Mouse (Mus musculus) heart, adult 9 months (tissue): ENCODE results near the gene Macf1.
"Not testable (repeated sequence)": the region's sequence is repeated elsewhere in the genome, so short reads cannot be mapped to it uniquely, and the experiment has no call there.

ENCODE experiments used
- DNase-seq, 2 experiments: peaks; one replicate each; pipeline ENCODE4 v3.0.0; 2022; ENCODE audit warnings: low spot score in 2 of 2

Macf1 gene

DNA sequence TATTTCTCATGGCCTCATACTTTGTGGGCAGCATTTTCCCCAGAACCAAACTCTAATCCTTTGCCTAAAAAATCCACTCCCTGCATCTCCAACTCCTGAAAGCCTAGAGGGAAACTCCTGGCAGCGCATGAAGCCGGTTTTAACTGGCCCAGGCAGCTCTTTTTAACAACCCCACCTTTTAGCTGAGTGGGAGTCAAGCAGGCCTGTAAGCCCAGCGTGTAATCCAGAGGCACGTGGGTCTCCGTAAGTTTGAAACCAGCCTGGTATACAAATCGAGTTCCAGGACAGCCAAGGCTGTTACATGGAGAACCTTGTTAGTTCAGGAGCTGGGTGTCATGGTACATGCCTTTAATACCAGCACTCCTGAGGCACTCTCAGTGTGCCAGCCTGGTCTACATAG is 14.5 kb downstream of the Macf1 start:
- no peak for DNase-seq

DNA sequence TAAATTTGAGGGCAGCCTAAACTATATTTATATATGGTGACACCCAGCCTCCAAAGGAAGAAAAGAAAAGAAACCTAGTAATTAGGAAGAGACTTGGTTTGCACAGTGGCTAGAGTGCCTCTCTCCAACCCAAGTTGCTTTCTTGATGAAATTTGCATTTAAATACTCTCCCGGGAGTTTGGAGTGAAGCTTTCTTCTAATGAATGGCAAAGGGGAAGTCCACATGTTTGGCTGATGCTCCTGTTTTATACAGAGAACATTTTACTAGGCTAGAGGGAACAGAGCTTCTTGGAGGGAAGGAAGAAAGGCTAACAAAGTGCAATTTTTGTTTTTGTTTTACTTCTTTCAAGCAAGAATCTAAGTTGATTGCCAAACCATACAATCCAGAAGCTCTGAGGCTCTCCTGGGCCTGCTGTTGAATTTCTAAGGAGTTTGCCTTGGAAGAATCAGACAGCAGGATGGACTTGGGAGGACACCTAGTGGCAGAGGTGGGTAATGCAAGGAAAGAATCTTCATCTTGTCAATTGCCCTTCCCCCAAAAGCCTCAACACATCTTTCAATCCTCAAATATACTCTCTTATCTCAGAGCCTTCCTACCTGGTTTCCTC is 16.8 kb downstream of the Macf1 start:
- peak; percentile 46 to 85 for DNase-seq

DNA sequence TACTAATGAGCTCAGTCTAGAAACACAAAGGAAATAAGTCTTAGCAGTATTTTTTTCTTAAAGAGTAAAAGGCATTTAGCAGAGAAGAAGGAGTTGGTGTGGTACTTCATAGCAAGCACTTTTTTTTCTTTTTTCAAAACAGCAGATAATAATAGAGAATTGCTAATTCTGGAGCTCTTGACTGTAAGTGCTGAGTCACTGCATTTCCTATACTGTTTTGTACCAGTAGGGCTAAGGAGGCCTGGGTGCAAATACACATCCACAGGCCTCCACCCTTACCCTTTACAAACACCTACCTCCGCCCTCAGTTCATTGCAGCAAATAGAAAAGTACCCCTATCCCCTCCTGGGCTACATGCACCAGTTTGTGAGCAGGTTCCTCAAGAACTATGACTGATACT is 17.6 kb downstream of the Macf1 start:
- DNase-seq = no peak

DNA sequence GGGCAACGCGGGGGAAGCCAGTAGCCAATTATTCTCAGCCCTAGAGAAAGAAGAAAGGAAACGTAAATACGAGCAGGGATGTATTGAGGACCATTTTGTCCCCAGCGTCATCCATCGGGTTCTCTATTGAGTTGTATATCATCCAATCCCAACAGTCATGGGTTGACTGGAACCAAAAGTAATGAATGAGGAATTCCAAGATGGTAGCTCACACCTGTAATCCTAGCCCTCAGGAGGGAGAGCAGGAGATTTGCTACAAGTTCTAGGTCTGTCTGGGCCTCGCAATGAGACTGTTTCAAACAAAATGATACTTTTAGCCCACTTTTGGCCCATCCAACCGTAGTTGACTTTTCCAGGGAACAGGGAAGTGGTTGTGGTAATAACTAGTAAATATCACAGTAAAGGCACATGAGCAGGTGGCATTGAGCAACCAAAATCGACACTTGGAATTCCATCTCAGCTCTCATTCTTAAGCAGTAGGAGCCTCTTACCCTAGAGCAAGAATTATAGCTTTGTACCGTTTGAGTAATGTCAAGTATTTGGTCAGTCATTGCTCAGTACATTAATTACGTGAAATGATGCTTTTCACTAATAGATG is 18.4 kb downstream of the Macf1 start:
- no peak for DNase-seq

DNA sequence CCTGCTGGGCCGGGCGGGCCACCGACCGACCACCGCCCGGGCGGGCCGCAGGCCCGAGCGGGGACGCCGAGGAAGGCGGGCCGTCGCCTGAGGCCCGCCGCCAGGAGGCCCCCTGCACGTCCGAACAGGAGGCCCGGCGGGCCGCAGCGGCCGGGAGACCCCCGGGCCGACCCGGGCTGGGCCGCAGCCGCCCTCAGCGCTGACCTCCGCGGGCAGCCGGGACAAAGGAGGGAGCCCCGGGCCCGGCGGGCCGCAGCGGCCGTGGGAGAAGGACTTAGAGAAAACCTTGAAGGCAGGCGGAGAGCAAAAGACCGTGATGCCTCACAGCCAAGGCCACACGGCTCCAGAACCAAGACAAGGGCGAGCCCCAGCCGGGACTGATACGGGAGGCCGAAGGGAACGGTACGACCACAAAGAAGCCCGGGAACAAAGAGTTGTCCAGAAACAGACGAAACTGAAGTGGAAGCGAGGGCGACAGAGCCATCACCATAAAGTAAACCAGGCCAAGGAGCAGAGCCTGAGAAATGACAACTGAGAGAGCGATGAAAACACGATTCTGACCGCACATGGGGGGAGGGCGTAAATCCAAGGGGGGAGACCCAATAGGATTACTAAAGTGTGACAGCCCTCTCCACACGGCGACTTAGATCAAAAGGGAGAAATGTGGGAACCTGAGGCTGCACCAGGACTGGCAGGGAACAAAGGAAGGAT is 19.1 kb downstream of the Macf1 start:
- DNase-seq = peak in 1 of 2 experiments; percentile 31

DNA sequence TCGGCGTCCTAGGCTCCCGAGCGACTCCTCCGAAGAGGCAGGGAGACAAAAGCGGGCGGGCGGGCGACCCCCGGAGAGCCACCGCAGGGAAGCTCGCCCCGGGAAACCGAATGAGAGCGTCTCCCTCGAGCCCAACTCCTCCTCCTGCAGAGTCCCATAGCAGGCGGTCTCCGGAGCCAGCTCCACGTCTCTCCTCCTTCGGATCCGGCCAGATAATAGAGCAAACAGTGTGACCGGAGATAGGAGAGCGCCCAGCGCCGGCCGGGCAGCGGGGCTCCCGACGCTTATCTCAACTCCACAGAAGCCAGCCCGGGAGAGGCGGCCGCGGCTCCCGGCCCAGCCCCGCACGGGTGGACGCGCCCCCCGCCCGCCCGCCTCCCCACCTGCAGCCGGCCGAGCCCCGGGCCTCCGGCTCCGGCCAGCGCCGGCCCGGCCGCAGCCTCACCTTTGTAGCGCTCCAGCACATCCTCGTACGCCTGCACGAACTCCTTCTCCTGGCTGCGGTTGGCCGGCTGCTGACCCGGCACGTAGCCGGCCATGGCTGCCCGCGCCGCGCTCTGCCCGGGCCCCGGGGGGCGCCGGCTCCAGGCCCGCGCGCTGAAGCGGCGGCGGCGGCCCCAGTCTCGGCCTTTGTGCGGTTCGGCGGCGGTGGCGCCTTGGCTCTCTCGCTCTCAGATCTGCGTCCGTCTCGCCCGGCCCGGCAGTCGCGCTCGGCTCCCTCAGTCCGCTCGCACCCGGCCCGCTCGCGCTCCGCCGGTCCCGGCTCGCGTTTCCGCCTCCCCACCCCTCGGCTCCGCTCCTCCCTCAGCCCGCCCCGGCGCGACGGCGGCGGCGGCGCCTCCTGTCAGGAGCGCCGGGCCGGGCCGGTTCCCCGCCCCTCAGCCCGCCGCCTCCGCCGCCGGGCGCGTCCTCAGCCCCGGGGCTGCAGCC is 19.9 kb downstream of the Macf1 start:
- DNase-seq = peak; percentile 73 to 76

DNA sequence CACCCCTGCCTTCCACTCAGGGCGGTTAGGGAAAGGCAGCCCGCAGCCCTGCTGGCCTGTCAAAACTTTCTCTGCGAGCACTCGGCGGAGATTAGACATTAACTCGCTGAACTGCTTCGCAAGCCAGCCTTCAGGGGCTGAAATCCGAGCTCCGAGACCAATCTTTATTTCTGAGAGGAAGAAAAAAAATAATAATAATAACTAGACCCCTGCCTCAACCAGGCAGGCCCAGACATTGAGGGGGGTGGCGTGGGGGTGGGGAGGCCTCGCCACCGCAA is 20.5 kb downstream of the Macf1 start:
- no peak for DNase-seq

DNA sequence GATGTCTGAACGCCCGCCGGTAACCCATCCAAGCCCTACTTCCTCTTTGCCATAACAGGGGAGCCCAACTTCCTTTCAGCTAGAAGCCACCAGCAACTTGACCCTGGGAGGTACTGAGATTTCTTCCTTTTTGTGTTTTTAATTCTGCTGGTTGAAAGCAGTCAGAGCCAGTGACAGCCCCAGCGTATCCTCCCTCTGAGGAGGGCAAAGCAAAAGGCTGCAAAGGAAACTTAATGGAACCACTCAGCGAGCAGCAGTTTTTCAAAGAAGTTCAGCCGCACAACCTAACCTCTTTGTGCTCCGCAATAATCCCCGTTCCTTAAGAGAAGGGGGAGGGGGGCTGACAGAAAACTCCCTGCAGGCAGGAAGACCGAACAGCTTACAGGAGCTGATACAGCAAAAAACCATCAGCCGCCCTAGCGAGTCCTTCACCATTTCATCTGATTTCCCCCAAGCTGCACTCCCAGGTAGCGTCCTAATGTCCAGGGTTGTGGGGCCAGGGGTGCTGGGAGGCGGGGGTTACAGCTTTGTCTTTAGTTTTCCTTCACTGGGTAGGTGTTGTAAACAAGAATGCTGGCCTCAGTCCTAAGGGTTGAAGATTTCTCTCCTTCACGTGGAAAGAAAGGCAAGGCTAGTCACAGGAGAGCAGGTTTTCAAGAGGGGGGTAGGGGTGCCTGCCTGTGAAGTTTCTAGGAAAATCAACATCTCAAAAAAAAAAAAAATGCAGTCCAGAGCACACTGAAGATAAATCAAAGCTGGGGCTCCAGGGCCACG is 21.1 kb downstream of the Macf1 start:
- DNase-seq = peak in 1 of 2 experiments; percentile 19

DNA sequence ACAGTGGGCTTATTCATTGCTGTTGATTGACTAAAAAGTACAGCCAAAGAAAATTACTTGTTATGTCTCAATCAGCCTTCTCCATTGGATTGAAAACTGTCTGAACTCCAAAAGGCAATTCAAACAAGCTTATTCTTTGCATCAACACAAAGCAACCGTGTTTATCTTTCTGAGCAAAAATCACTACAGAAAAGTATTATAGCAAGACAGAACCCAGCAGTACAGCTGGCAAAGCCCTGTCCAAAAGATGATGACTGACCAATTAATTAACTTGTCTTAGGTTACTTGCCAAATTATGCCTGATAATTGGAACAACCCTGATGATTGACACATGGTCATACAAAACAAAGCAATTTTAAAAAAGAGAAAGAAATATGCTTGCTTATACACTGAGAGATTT is 26.0 kb downstream of the Macf1 start:
- no peak for DNase-seq

DNA sequence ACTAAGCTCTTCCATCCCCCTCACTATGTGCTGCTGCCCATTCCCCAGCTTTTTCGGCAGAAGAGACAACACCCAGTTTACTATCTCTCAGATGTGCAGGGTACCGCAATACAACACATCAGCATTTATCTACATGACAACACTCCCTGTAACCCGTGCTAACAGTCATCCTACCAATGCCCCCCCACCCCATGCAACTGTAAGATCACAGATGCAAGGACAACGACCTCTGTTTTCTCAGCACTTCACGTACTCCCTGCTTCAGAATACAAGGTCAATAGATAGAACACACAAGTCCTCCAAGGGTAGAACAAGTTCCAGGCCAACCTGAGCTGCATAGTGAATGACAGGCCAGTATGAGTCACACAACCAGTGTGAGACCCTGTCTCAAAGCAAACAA is 28.9 kb downstream of the Macf1 start:
- no peak for DNase-seq

DNA sequence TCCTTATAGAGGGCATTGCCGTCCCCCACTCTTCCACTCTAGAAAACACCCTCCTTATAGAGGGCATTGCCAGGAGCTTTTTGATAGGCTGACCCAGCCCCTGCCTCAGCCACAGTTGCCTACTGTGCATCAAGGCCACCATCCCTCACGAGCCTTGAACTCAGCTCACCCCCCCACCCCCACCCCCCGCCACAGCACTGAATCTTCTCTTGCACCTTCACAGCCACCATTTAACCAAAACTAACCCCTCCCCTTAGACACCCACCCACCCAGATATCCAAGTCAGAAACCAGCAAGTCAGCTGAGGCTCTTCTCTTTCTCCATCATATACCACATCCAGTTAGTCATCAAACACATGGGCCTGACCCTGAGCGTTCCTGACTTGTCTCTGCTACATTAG is 29.6 kb downstream of the Macf1 start:
- DNase-seq = no peak

DNA sequence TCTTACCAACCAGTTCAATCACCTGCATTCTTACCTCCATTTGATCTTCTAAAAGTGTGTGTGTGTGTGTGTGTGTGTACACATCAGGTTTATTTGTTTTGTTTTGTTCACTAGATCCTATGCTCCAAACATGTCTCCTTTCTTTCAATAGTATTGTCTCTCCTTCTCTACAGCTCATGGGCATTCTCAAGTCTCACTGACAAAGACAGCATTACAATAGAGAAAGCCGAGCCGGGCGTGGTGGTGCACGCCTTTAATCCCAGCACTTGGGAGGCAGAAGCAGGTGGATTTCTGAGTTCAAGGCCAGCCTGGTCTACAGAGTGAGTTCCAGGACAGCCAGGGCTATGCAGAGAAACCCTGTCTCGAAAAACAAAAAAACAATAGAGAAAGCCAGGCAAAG is 30.7 kb downstream of the Macf1 start:
- DNase-seq = not testable (repeated sequence)

DNA sequence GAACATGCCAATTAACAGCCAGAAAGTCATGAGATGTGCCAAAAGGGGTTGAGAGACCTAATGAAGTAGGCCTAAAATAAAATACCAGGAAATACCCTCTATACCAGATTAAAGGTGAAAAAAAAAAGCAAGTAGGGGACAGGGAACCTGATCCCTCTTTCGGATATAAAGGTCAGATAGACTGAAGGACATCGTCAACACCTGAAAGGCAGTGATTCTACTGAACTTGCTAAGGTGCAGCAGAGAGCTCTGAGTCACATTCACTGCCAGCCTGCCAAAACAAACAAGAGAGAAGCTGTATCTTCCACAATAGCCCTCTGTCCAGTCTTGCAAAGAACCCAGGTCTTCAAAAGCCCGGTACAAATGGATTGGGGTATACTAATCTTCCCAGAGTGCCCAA is 32.0 kb downstream of the Macf1 start:
- DNase-seq = no peak

DNA sequence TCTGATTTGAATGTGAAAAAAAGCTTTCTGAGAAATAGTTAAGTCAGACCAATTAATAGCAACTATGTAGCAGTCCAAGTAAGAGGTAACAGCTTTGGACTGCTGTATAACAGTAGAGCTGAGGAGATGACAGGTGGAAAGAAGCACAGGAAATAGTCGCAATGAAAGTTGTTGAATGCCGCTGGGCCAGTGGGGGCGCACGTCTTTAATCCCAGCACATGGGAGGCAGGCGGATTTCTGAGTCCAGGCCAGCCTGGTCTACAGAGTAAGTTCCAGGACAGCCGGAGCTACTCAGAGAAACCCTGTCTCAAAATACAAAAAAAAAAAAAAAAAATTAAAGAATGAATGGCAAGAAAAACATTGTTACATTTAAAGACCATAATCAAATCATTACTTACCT is 35.0 kb downstream of the Macf1 start:
- DNase-seq = no peak

DNA sequence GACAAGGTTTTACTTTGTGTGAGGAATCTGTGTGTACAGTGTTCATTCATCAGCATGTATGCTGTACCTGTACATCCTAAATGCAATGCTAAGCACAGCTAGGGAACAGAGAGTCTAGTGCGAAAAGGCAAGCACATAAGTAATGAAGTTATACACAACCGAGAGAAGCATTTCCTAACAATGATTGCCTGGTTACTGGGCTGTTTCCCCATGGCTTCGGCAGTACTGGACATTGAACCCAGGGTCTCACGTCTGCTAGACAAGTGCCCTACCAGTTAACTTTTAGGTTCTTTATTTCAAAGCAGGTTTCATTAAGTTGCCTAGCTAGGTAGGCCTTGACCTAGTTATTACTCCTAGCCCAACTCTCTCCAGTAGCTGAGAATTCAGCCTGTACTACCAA is 36.5 kb downstream of the Macf1 start:
- no peak for DNase-seq

DNA sequence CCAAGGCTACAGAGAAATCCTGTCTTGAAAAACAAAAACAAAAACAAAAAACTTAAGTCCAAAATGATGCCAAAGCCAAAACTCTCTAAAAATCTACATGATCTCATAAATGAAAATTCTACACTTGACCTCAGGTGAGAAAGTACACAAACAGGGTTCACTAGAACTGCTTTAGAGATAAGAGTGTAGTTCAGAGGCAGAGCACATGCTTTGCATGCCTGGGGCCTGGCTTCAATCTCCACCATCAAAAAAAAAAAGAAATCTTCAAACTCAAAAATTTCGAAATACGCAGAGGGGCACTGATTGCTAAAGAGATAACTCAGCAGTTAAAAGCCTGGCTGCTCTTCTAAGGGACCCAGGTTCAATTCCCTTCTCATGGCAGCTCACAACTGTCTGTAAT is 37.1 kb downstream of the Macf1 start:
- DNase-seq = no peak

DNA sequence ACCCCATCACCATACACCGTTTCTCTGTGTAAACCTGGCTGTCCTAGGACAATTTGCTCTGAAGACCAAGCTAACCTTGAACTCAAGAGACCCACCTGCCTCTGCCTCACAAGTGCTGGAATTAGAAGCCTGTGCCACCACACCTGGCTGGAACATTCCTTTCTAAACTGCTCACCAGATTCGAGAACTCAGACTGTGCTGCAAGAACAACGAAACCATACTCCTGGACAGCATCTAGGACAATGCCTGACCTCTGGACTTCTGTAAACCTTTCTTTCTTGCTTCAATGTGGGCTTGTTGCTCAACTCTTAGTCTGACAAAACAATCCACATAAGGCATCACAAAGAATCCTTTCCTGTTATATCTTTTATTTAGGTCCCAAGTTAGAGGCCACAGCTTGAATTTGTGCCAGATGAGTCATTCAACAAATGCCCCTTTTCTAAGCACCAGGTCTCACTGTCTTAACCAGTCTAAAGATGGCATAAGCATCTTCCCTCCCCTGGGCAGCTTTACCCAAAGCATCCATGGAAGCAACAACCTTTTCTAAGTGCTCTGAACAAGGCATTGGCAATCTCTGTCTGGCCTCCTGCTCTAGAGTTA is 38.8 kb downstream of the Macf1 start:
- DNase-seq = no peak

DNA sequence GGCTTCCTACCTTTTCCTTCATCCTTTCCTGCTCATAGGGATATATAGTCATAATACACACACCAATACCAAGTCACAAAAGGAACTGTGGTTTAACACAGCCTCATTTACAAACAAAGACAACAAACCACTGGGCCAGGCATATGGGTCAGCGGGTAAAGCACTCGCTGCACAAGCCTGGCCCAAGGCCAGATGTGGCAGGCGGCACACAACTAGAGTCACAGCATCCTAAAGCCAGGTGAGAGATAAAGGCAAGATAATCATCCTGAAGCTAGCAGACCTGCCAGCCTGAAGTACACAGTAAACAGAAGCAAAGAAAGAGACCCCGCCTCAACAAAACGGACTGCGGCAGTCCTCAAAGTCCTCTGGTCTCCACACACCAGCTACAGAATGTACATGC is 40.6 kb downstream of the Macf1 start:
- no peak for DNase-seq

DNA sequence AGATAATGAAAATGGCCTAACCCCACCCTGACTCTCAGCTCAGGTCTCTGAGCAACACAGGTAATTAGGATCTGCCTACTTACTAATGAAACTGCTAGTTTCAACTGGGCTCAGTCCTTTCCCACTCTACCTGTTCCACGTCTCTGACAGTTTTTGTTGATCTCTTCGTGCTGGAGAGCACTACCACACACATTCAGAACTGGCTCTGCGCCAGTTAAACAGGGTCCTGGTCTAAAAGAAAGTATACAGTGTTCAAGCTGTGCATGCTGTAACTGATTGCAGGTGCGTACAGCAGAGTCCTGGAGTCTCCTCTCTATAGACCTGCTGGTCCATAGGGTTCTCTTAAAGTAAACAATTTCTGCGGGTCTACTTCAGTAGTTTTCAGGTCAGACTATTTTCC is 41.3 kb downstream of the Macf1 start:
- no peak for DNase-seq

DNA sequence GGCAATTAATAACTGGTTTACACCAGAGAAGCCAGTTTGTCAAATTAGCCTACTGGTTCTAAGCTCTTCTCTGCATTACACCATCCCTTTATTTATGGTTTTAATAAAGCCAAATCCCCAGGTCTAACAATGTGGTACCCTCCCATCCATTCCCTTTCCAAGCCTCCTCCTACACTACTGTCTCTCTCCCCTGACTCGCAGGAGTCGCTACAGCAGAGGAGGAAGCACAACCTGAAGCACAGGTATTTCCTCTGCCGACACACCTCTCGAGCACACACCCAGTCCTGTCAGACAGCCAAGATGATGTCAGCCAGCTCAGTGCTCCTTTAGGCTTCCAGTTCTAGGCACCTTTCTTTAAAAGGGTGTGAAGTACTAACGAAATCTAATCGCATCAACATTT is 47.0 kb downstream of the Macf1 start:
- no peak for DNase-seq

DNA sequence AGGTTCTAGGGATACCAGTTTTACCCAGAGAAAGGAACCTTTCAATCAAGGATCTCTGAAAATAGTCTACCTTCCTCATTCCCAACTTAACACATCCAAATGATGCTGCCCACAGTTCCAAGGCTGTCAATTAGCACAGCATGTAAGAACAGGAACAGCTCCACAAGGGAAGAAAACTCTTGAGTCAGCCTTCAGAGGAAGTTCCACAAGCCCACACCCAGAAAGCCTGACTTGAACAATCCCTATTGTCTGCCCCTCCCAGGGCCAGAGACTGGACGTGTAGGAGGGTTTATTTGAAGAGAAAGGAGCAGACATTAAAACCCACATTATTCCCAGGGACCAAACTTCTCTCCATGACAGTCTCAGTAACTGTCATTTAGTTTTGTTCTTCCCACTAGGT is 48.7 kb downstream of the Macf1 start:
- peak; percentile 36 to 53 for DNase-seq
